Mouse (Mus musculus) testis, adult 2 months (tissue): ENCODE measurements at regions not wholly inside any gene's neighbourhood (a gene's known extent, or its start where the extent isn't known, plus 50 kb on each side); places are given as distances from the start of the nearest gene placed in this dataset.

ENCODE experiments used
- CTCF ChIP-seq: fragments of 200-500 bp; IDR thresholded peaks from 2 replicates; pipeline ENCODE4 v1.5.1; 2012; ENCODE audit warnings: low read depth, mild to moderate bottlenecking, inconsistent platforms, low read length, moderate library complexity; ENCODE audit not compliant: control insufficient read depth, insufficient read depth, insufficient replicate concordance
- POLR2A ChIP-seq: fragments of 200-500 bp; IDR thresholded peaks from 2 replicates; pipeline ENCODE4 v1.6.1; 2012; ENCODE audit warnings: low read depth, mild to moderate bottlenecking, inconsistent platforms, low read length, moderate library complexity; ENCODE audit not compliant: control insufficient read depth

DNA sequence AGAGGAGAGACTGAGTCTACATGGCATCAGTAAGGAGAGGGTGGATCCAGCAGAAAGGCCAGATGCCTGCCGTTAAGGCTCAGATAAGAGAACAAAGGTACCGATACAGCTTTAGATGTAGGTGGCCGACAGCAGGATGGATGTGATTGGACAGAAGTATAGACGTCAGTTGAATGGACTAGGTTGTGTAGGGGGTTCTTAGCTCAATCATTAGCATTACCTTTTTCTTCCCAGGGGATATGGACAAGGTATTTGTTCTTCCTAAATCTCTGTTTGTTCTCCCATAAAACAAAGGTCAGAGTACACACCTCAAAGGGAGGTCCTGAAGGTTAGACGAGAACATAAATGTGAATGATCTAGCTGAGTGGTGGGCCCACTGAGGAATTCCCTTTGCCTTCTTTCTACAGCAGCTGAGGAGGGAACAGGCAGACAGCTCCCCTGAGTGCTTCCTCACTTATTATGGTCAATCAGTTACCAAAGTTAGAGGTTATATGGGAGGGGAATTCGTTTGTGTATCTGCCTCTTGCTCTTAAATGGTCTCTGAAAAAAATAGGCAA lies 139.9 kb upstream of the Sesn3 start:
- TF ChIP-seq CTCF (no peak), POLR2A (no peak)
